Mouse (Mus musculus) cerebellum, adult 8-10 months (tissue): ENCODE measurements around the gene Polr3gl.
A peak's percentile ranks its signal among the peaks of the same experiment; 100 is the strongest.

Experiments
- DNase-seq: peaks from one replicate; pipeline ENCODE4 v3.0.0; 2022

The Polr3gl gene

DNA sequence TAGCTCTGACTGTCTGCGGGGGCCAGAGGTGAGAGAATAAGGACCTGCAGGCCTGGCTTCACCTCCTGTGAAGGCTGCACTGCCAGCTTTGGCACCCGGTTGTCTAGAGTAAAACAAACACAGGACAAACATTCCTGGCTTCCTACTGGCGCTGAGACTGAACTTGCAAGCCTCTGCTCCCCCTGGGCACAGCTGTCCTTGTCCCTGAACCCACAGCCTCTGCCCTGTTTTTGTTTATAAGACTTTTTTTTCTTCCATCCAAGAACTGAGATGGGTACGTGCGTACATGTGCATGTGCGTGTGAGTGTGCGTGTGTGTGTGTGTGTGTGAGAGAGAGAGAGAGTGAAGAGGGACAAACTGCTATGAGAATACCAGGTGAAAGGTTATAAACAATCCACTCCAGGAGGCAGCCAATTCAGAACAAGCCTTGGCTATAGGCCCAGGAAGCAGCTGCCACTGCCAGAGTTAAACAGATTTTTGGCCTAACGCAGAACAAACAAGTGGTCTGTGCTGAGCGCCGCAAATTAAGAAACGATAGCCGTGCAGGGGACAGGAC, 38.9 kb downstream of the Polr3gl start:
- DNase-seq: no peak

DNA sequence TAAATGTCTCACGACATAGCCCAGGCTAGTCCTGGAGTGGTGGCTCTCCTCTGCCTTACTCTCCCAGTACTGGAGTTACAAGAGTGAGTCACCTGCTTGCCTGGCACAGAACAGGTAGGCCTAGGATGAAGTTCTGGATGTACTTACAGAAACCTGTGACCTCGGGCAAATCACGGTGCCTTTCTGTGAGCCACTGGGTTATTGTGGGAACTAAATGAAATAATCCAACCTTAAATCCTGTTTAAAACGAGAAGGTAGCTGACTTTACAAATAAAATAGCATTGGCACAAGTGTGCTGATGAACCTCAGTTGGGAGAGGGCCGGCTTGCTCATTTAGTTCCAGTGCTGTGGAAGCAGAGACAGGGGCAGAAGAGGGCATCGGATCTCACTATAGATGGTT, 39.7 kb downstream of the Polr3gl start:
- no peak for DNase-seq

DNA sequence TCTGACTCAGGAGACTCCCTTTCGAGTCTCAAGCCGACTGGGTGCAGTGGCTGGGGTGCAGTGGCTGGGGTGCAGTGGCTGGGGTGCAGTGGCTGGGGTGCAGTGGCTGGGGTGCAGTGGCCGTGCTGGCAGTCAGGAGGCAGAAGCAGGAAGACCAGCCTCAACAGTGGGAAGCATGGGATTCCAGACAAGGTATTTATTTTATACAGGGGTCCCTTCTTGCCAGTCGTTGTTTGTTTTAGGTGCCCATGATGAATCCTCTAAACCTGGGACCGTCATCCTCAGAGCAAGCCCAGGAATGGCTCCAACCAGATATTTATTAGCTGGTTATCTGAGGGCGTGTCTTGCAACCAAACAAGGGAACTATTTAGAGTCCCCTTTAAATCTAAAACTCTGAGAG, 40.4 kb downstream of the Polr3gl start:
- DNase-seq: no peak

DNA sequence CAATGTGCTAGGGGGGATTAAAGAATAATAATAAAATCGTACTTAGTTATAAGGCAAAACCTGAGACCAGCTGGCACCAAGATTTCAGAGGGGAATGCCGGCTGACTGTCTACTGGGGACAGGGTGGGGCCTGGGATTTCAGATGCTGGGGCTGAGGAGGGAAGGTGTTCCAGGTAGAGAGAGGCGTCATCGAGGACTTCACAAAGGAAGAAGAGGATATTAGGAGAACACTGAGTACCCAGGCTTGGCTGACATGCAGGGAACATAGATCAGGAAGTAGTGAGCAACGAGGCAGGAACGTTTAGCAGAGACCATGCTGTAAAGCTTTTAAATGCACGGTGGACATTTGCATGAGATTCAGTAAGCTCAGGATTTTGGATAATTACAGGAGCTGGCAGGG, 42.1 kb downstream of the Polr3gl start:
- DNase-seq: no peak

DNA sequence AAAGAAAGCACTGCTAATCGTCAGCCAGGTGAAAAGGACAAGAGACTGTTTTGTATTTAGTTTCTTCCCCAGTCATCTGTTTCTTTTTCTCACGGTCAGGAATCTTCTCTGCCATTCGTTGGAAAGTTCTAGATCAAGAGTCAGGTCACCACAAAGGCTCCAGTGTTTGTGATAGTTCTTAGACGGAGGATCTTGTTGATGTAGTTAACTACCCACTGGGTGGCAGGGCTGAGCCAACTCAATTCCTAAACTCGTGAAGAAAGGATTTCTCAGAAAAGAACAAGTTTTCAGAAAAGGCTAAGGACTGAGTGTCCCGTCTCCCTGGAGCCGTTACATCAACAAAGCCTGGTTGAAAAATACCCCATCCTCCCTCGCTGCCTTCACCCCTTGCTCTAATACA, 42.8 kb downstream of the Polr3gl start:
- DNase-seq: no peak

DNA sequence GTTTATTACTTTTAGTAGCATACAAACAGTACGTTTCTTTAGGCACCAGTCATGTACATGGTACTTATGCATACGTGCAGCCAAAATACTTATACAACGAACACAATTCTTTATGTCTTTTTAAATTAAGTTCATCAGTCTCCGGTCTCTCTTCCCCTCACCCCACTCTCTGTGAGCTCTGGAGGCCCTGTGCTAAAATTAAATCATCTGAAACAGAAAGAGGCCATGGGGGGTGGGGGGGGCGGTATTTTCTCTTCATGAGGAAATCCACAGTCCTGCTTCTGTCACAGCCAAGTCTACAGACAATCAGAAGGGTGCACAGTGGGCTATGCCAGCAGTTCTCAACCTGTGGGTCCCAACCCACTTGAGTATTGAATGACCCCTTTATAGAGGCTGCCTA, 44.6 kb downstream of the Polr3gl start:
- DNase-seq: no peak

DNA sequence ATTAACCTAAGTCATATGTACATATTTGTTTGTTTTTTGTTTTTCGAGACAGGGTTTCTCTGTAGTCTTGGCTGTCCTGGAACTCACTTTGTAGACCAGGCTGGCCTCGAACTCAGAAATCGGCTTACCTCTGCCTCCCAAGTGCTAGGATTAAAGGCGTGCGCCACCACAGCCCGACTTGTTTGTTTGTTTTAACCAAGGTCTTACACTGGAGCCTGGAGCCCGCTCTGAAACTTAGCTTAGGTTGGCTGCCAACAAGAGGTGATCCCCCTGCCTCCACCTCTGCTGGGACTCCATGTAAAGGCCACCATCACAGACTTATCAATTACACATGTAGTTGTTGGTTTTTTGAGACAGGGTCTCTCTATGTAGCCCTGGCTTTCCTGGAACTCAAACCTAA, 45.2 kb downstream of the Polr3gl start:
- no peak for DNase-seq

DNA sequence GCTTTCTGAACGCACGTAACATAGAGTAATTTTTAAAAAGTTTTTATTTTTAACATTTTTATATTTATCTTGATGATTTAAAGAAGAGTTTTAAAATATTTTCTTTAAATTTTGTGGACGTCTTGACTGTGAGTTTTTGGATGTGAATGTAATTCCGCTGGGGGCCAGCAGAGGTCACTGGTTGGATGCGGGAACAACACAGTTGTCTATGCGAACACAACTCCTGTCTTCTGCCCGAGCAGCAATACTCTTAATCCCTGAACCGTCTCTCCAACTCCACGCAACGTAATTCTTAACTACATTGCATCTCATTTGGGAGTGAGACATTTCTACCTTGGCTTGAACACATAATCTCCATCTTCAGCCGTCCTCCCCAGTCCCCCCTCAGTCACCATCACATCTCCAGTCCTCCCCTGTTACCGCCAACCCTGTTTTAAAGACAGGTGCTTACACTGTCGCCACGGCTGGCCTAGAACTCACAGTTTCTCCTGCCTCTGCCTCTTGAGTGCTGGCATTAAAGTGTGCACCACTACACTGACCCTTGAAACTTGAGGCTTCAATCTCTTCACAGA, 46.5 kb downstream of the Polr3gl start:
- DNase-seq: peak; percentile 79

DNA sequence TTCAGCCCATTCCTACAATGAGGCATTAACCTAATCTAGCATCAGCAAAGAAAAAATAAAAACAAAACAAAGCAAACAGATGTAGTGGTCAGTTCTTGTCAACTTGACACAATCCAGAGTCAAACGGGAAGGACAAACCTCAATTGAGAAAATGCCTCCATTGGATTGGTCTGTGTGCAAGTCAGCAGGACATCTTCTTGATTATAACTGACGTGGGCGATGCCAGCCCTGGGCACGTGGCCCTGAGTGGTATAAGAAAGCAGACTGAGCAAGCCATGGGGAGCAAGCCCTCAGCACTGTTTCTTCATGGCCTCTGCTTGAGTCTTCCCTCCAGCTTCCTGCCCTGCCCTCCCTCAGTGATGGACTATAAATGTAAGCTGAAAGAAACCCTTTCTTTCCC, 47.1 kb downstream of the Polr3gl start:
- no peak for DNase-seq

DNA sequence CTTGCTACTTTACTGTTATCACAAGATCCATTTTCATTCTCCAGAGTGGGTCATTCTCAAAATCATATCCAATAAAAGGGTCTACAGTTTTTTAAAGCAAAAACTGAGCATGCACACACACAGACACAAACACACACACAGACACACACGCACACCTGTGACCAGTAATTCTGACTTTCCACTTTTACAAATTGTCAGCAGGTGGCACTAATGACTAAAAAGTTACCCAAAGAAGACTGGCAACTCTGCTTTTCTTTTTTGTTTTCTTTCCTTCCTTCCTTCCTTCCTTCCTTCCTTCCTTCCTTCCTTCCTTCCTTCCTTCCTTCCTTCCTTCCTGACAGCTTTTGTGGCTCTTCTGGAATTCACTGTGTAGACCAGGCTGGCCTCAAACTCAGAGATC, 48.4 kb downstream of the Polr3gl start:
- DNase-seq: no peak

DNA sequence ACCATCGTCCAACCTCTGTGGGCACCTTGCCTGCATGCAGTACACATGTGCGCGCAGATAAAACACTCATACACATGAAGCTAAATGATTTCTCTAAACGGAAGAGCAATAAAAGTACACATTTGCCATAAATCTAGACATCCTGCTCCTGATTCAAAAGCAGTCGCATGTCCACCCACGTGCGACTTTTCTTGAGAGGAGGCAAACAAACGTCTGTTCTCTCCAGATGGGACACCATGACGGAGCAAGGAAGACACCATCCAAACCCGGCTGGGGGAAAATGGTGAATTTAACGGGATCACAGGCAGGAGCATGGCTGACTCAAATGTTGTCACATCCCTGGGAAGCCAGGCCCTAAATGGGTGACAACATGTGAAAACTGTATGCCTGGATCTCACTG, 50.6 kb downstream of the Polr3gl start:
- DNase-seq: no peak

DNA sequence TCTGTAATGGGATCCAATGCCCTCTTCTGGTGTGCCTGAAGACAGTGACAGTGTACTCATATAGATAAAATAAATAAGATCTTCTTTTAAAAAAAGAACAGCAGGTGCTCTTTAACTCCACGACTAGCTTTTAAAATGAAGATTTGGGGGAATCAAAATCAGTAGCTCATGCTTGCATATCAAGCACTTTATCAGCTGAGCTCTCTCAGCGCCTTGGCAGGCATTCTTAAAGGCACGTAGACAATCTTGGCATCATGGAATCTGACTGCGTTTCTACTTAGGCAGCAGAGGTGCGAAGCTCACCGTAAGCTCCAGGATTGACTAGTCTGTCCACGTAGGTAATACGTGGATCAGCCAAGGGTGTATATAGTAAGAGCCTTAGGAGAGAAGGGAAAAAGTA, 51.4 kb downstream of the Polr3gl start:
- DNase-seq: no peak

DNA sequence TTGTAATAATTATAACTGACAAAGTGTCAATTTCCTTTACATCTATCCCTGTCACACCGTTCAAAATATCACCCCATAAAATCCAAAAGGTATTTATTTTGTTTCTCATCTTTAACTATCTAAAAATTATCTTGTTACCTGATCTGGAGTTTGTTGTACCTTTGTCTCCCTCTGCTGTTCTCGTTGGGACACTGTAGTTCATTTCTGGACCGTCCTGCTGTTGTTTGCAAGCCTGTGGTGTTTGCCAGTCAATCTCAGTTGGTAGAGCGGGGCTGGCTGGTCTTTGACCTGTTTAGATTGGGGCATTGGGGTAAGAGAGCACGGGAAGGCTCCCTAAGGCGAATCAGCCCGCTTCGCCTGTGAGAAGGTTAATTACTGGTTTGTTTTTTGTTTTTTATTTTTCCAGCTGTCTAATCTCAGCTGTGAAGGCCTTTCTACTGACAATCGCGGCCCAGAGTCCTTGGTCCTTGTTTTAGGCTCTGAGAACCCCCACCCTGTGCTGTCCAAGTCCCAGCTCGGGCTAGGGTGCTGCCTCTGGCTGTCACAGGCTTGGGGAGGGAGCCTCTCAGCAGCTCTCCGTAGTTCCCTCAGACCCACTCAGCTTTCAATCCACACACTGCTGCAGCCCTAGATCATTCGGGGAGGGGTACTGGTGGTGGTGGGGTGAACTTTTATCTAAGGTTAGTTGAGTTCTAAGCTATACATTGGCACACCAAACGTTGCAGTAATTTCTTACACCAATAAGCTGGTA, 52.5 kb downstream of the Polr3gl start:
- no peak for DNase-seq

DNA sequence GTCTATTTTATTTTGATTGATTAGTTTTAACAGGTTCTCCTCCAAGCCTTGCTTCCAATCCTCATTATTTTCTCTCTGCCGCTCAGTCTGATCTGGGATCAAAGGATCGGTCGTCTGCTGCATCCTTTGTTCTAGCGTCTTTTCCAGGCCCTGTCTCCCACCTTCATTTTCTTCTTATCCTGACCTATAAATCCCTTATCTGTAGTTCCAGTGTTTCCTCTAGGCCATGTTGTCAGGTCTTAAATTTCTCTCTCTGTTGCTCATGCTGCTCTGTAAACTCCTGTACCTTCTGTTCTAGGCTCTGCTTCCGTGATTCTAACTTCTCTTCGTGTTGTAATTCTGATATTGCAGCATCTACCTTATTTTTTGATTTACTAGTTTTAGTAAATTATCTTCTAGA, 53.2 kb downstream of the Polr3gl start:
- no peak for DNase-seq

DNA sequence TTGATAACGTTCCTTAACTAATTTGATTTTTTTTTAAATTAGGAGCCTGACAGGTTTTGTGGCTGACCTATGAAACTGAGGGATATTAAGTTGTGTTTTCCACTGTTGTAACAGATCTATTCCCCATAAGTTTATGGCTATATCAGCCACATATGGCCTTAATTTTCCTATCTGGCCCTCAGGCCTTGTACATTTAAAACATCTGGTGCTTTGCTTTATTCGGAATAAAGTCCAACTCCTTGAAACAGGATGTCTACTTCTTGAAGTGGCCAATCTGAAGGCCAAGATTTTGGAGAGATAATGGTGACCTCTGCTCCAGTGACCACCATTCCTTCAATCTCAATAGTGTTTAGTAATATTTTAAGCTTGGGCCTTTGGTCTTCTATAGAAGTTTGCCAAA, 54.7 kb downstream of the Polr3gl start:
- DNase-seq: no peak

DNA sequence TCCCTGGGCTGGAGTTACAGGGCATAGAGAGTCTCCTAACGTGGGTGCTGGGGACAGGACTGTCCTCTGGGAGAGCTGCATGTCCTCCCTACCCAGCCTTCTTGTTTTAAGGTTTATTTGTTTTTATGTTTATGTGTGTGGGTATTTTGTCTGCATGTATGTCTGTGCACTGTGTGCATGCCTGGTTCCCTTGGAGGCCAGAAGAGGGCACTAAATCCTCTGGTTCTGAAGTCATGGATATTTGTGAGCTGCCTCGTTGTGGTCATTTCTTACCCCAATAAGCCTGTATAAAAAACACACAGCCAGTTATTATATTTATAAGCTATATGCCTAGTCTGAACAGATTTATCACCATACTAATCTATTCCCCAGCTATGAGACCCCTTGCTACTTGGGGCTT, 59.7 kb downstream of the Polr3gl start:
- no peak for DNase-seq

DNA sequence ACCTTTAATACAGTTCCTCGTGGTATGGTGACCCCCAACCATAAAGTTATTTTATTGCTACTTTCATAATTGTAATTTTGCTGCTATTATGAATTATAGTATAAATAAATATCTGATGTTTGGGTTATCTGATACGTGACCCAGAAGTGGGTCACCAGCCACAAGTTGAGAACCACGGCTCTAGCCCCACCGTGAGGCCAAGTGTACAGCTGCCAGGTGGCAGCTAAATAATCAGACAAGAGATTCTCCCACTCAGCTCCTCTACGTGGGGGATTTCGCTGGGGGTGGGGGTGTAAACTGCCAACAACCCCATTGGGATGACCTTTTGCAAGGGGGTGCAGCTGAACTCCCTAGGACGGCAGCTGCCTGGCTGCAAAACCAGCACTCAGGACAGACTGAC, 61.9 kb downstream of the Polr3gl start:
- no peak for DNase-seq

DNA sequence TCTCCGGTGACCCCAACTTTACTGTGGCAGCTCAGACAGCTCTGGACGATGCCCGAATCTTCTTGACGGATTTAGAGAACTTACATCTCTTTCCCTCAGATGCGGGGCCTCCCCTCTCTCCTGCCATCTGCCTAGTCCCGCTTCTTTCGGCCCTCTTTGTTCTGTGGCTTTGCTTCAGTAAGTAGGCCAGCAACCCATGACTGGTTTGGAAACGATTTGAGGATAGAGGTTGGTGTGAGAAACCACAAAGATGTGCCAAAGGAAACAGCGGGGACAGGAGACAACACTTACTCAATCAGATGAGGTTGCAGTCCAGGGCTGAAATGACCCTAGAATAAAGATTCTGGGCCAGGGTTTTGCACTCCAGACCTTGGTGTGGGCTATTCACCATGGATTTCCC, 65.5 kb downstream of the Polr3gl start:
- DNase-seq: no peak
